Mouse (Mus musculus): ENCODE measurements around the gene Btbd9. TPM values are rescaled to one million over a fixed set of nuclear protein-coding genes. Genes with fewer than 3 reads are reported as not detected.

The Btbd9 gene
- total and polyA plus RNA-seq, 3 experiments, result 24.7 to 33.8 TPM; not detected in 1

DNA sequence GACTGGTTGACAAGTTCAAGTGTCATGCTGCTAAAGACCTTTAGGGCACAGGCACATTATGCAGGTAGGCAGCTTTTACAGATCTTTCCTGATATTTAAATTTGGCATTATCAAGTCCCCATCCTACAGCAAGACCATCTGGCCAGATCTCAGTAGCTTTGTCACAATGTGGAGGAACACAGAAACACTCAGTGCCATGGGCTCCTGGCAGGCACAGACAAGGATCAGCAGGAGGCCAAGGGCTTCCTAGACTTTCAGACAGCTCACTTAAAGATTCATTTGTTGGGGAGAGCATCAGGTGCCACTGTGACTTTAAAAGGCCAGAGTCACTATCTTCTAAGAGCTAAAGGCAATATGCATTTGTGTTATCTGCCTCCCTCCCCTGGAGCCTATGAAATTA is 293.3 kb downstream of the Btbd9 start:
- Histone ChIP-seq H3K27me3 (ENCODE audit: control insufficient read depth in 1 of 2, insufficient read depth in 2 of 2, low read length in 2 of 2) (no peaks in the 10 kb centered on the region), H3K4me3 (ENCODE audit: control insufficient read depth in 1 of 2, insufficient read depth in 1 of 2, low read depth in 2 of 2, low read length in 2 of 2) (no peak overlapping the region), H3K36me3 (ENCODE audit: control insufficient read depth in 1 of 2, insufficient read depth in 2 of 2, low read length in 2 of 2) (peaks cover 0 to 10% of the 10 kb centered on the region in 2 experiments; a peak in 2 of 4 replicates), H3K79me2 (ENCODE audit: control insufficient read depth, insufficient read depth, low read length, poor library complexity) (no peaks in the 10 kb centered on the region), H3K27ac (ENCODE audit: control insufficient read depth, low read depth, low read length) (no peak overlapping the region), H3K9me3 (replicated peaks; ENCODE audit: insufficient read depth, low read length) (no peaks in the 10 kb centered on the region), H3K9ac (ENCODE audit: control insufficient read depth, low read depth, low read length, poor library complexity, severe bottlenecking) (no peak overlapping the region), H3K4me1 (ENCODE audit: control insufficient read depth in 1 of 2, insufficient read depth in 2 of 2, low read length in 2 of 2) (peaks cover 0 to 15% of the 10 kb centered on the region in 2 experiments; a peak in 3 of 4 replicates)
- no peak for DNase-seq (ENCODE audit: low read depth, low spot score)
- TF ChIP-seq MAX (IDR thresholded peaks at IDR 0.05; ENCODE audit: low read length) (no peak), MAZ (IDR thresholded peaks at IDR 0.05; ENCODE audit: low read depth, low read length) (no peak), NELFE (IDR thresholded peaks at IDR 0.05; ENCODE audit: low read depth, low read length) (no peak), USF2 (IDR thresholded peaks at IDR 0.05; ENCODE audit: borderline replicate concordance in 1 of 2, insufficient read depth in 1 of 2, low read depth in 1 of 2, low read length in 2 of 2) (no peak), POLR2AphosphoS2 (IDR thresholded peaks at IDR 0.05; ENCODE audit: low read length) (no peak), TCF12 (IDR thresholded peaks at IDR 0.05; ENCODE audit: low read depth, low read length) (no peak), TAL1 (IDR thresholded peaks at IDR 0.05; ENCODE audit: low read length) (no peak), MYB (IDR thresholded peaks at IDR 0.05; ENCODE audit: low read depth, low read length) (no peak), CHD2 (IDR thresholded peaks at IDR 0.05; ENCODE audit: low read length) (no peak), ZMIZ1 (IDR thresholded peaks at IDR 0.05; ENCODE audit: low read depth, low read length) (no peak), UBTF (IDR thresholded peaks at IDR 0.05; ENCODE audit: borderline replicate concordance, insufficient read depth, low read depth, low read length) (no peak), MXI1 (IDR thresholded peaks at IDR 0.05; ENCODE audit: low read depth, low read length) (no peak), SMC3 (IDR thresholded peaks at IDR 0.05; ENCODE audit: low read depth, low read length) (no peak), BHLHE40 (IDR thresholded peaks at IDR 0.05; ENCODE audit: borderline replicate concordance, low read depth, low read length) (no peak), SIN3A (IDR thresholded peaks at IDR 0.05; ENCODE audit: low read length) (no peak), POLR2A (IDR thresholded peaks at IDR 0.05; ENCODE audit: control insufficient read depth in 1 of 2, insufficient read depth in 1 of 2, low read depth in 1 of 2, low read length in 2 of 2, poor library complexity in 1 of 2) (no peak), ZNF384 (IDR thresholded peaks at IDR 0.05; ENCODE audit: low read depth, low read length) (no peak), POLR2AphosphoS5 (IDR thresholded peaks at IDR 0.05; ENCODE audit: borderline replicate concordance, low read depth, low read length) (no peak)

DNA sequence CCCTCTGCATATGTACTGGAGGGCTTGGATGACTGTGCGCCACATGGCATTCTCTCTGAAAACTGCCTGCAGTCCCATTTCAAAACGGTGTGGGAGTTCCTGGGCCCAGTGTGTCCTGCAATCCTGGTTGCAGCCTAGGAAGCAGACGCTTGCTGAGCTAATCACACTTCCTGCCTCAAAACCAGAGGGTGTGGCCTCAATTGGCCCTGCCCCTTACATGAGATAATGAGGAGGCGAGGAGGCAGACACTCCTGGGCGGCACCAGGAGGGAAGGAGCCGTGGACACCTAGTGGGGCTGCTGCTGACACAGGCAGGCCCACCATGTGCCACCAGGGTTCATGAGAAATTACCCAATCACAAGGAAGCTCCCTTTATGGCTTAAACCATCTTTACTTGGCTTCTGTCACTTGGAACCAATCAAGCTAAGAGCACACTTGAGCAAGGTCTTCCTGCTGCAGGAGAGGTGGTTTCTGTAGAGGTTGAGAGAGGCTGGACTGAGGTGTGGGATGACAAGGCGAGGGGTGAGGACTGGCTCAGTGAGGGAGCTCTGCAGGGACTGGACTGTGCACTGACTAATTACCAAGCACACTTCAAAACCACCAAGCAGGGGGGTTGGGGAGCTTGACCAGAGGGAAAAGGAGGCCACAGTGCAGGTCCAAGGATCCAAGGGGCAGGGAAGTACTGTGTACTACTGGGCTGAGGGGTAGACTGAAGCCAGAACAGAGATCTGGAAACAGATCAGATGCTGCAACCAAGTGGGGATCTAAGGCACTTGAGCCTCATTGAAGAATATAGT is 295.8 kb downstream of the Btbd9 start:
- H3K4me1 ChIP-seq (ENCODE audit: control insufficient read depth in 1 of 2, insufficient read depth in 2 of 2, low read length in 2 of 2), result peaks cover 0 to 15% of the 10 kb centered on the region in 2 experiments; a peak in 3 of 4 replicates
- no peaks in the 10 kb centered on the region for H3K79me2 ChIP-seq (ENCODE audit: control insufficient read depth, insufficient read depth, low read length, poor library complexity)
- no peaks in the 10 kb centered on the region for H3K9me3 ChIP-seq (replicated peaks; ENCODE audit: insufficient read depth, low read length)
- no peaks in the 10 kb centered on the region for H3K27me3 ChIP-seq (ENCODE audit: control insufficient read depth in 1 of 2, insufficient read depth in 2 of 2, low read length in 2 of 2)
- no peak overlapping the region for H3K9ac ChIP-seq (ENCODE audit: control insufficient read depth, low read depth, low read length, poor library complexity, severe bottlenecking)
- H3K36me3 ChIP-seq (ENCODE audit: control insufficient read depth in 1 of 2, insufficient read depth in 2 of 2, low read length in 2 of 2), result peaks cover 0 to 10% of the 10 kb centered on the region in 2 experiments; a peak in 2 of 4 replicates
- peak; percentile 82 for DNase-seq (ENCODE audit: low read depth, low spot score)
- H3K4me3 ChIP-seq (ENCODE audit: control insufficient read depth in 1 of 2, insufficient read depth in 1 of 2, low read depth in 2 of 2, low read length in 2 of 2), result no peak overlapping the region
- TF ChIP-seq MAZ (IDR thresholded peaks at IDR 0.05; ENCODE audit: low read depth, low read length) (no peak), POLR2A (IDR thresholded peaks at IDR 0.05; ENCODE audit: control insufficient read depth in 1 of 2, insufficient read depth in 1 of 2, low read depth in 1 of 2, low read length in 2 of 2, poor library complexity in 1 of 2) (peak in 1 of 2 experiments; percentile 34; a peak in 1 of 4 replicates), ZKSCAN1 (IDR thresholded peaks at IDR 0.05; ENCODE audit: low read depth, low read length) (0 out of 2 replicates have a peak, but pooled peaks have one; percentile 56)
- no peak overlapping the region for H3K27ac ChIP-seq (ENCODE audit: control insufficient read depth, low read depth, low read length)

All from MEL (cell line).